Mouse (Mus musculus): ENCODE measurements around the gene Frmd4a.

DNA sequence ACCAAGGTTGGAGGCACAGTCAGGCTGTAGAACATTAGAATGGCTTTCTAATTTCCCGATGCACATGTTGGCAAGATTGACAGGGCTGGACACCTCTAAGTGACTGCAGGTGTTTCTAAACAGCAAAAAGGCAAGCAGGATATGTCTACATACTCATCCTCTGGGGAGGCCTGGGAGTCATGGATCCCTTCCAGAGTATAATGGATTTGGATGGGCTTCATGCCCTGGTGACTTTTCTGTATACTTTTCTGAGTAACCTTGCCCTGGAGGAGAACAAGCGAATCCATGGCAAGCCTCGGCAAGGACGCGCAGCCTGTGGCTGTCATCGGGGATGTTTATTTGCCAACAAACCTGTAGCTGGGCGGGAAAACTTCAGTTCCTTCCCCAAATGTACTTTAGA, 509.6 kb downstream of the Frmd4a start:
- no peak for TF ChIP-seq CTCF (IDR thresholded peaks at IDR 0.05; ENCODE audit: borderline replicate concordance, extremely low read depth, insufficient read depth, insufficient read length)
- no peak for TF ChIP-seq POLR2A (IDR thresholded peaks at IDR 0.05; ENCODE audit: borderline replicate concordance, extremely low read depth, insufficient read depth, insufficient read length, poor library complexity, severe bottlenecking)
